Mouse (Mus musculus) frontal cortex, postnatal 25 days (tissue): Measurements from ENCODE around the gene Tmcc1.
"Not testable (repeated sequence)": the region's sequence is repeated elsewhere in the genome, so short reads cannot be mapped to it uniquely, and the experiment has no call there.

Experiments used
- DNase-seq, 2 experiments: peaks; one replicate each; pipeline ENCODE4 v3.0.0; 2022; ENCODE audit warnings: low spot score in 2 of 2

Gene Tmcc1

DNA sequence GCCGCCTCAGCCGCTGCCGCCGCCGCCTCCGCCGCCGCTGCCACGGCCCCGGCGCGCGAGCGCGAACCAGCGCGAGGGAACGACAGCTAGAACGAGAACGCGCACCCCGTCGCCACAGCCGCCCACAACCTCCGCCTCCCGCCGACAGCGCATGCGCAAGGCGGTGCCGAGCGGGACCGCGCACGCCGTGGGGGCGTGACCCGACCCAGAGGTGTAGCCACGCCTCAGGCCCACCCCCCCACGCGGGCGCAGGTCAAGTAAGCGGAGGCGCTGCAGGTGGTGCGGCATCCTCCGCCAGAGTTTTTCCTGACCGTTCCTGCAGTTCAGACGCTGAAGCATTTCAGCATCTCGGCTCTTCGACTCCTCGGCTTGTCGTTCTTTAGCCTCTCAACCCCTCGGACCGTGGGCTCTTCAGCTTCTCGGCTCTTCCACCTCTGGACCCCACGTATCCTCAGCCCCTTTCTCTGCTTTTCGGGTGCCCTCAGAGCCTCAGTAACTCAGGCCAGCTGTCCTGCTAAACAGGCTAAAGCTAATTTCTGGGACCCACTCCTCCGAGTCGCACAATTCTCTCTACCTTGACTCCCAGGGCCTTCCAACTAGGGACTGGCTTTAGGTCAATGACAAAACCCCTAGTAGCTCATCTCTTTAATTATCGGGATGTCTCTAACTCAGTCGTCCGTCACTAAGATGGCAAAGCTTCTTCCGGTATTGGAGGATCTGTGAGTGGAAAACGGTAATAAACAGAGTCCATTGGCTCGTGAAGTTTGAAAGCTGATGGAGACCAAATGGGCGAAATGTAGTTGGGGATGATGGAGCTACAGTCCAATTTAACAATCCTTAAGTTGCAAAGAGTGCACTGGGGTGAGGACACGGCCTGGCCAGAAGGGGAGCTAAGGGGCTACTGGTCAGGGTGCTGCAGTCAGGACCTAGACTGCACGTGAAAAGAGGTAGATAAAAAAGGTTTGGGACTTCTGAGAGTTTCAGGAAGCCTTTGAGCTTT, at the start of gene Tmcc1:
TSS of gene Tmcc1 (minus strand) at position 93 of the 1,000 bp plus-strand sequence.
- peak; percentile 98 to 99 for DNase-seq

DNA sequence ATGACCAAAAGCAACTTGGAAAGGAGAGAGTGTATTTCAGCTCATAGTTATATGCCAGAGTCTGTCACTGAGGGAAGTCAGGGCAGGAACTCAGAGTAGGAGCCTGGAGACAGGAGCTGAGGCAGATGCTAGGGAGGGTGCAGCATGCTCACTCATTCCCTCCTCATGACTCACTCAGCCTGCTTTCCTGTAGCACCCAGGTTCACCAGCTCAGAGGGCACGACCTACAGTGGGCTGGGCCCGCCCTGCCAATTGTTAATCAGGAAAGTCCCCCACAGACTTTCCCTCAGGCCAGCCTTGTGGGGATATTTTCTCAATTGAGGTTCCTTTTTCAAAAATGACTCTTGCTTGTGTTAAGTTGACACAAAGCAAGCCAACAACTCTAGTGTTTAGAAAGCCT, 47.1 kb upstream of the Tmcc1 start:
- DNase-seq, result no peak

DNA sequence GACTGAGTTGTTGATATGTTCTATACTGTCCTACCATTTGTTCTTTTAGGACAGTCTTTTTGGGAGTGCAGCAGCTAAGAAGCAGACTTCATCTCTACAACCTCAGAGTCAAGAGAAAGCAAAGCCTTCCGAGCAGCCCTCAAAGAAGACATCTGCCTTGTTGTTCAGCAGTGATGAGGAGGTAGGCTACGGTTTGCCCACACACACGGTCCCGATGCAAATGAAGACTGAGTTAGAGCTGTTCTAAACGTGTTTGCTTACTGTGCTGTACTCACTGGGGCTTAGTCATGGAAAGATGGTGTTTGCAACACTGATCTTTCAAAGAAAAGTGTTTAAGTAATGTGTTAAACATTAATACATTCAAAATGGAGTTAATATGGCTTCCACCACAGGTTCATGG, 44.8 kb upstream of the Tmcc1 start:
- DNase-seq, result no peak

DNA sequence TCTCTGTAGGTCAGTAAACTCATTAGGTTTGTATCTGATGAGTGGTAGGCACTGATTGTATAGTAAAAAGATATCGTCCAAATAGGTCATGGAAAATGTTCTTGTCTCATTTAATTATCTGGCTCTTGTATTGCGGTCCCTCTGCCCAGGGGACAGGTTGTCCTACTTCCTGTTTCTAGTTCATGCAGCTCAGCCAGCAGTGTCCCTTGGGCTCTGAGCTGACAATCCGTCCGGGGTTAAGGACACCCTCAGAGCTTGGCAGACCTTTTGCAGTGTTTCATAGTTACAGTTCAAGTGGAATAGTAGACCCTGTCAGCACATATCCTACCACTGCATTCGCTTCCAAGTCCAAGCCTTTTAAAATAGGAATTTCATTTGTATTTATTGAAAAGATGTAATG, 42.0 kb upstream of the Tmcc1 start:
- no peak for DNase-seq

DNA sequence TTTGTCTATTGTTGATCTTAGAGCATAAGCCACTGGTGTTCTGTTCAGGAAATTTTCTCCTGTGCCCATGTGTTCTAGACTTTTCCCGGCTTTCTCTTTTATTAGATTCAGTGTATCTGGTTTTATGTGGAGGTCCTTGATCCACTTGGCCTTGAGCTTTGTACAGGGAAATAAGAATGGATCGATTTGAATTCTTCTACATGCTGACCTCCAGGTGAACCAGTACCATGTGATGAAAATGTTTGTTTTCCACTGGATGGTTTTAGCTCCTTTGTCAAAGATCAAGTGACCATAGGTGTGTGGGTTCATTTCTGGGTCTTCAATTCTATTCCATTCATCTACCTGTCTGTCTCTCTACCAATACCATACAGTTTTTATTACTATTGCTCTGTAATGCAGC, 41.5 kb upstream of the Tmcc1 start:
- DNase-seq, result not testable (repeated sequence)

DNA sequence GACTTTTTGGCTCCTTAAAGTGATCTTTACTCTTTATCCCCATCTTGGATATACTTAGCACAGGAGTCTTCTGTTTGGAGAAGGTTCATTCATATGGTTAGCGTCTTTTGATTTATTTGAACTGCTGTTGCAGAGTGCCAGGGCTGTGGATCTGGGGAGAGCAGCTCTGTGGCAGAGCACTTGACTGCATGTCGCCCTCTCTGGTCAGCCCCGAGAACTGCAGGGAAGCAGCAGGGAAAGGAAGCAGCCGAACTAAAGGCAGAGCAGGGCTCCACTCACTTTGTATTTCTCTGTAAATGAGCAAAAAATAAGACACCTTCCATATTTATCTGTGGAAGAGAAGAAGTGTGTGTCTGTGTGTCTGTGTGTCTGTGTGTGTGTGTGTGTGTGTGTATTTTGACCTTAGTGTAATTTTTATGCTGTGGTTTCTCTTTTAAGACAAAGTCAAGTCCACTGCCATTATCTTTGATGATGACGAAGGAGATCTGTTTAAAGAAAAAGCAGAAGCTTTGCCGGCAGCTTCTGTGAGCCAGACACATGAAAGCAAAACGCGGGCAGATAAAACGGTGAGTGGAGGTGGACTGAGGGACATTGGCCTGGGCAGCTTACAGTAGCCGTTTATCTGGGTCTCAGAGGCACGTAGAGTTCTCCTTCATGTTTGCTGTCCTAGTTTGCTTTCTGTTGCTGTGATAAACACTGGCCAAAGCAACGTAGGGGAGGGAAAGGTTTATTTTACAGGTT, 35.7 kb upstream of the Tmcc1 start:
- DNase-seq, result peak; percentile 38 to 63

DNA sequence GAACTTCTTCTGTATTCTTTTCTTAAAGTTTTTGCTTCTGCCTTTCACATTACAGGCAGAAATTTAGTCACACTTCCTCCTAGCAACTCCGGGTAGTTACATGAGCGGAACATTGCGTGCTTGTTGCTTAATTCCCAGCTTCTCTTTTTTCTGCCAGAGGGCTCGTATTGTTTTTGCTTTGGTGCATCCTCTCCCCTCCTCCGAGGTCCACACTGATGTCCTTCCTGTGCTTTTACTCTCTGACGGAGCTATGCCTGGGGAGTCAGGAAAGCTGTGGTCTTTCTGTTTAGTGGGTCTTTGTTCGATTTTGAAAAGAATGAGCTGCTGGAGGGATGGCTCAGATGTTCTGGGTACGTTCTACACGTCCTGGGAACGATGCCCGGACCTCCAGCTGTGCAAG, 34.5 kb upstream of the Tmcc1 start:
- no peak for DNase-seq

DNA sequence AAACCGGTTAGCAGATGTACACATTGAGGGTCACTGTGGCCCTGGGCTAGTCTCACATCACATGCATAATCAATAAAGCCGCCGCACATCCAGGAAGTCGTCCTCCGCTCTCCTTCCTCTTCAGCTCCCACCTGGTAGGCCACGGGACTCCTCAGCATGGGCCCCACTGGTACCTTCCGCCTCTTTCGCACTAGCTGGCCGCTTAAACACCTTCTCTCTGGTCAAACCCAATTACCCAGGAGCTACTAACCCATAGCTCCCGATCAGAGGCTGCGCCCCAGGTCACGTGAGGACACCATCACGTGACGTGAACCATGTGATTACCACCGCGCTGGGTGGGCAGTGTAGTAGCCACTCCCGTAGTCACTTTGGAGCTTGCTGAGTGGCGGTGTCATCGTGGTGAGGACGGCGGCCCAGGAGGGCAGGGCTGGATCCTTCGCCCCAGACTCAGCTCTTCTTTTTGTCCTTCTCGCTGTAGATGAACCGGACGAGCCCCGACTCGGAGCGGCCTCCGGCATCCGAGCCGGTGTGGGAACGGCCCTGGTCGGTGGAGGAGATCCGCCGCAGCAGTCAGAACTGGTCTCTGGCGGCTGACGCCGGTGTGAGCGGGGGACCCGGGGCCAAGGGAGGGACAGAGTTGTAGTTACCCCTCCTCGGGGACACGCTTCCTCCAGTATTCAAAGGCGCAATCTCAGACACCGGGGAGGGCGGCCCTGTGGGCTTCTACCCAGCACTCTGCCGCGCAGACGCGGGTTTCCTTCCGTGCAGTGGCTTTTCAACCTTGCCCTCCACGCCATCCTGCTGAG, 14.6 kb upstream of the Tmcc1 start, which contains the start of gene Washc2:
TSS of gene Washc2 (plus strand) at position 310 of the 806 bp plus-strand sequence.
- peak; percentile 92 to 95 for DNase-seq

DNA sequence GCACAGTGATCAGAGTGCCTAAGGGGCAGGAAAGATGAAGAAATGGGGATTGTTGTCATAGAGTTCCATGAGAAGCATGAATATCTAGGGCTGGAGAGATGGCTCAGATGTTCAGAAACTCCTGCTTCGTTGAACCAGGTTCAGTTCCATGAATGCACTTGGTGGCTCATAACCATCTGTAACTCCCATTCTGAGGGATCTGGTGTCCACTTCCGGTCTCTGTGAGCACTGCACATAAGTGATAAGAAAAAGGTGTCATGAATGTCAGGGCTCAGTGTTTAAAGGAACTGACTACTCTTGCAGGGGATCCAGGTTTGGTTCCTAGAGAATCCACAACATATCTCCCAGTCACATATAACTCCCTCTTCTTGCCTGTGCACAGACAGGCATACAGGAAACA, 6.4 kb upstream of the Tmcc1 start:
- DNase-seq, result no peak

DNA sequence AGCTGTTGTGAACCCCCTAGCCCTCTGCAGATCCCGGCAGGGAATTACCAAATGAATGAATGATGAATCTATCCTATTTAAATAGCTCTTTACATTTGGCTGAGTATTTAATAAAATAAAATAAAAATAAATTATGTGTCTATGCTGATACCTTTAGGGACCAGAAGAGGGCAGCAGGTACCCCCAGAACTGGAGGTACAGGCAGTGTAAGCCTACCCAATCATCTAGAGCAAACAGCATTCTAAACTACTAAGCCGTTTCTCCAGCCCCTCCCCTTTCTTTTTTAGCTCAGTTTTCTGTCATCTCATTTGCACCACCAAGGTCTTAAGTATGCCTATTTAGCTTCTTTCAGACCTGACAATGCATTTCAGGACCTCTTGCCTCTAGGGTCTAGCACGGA, 4.9 kb upstream of the Tmcc1 start:
- DNase-seq, result no peak

DNA sequence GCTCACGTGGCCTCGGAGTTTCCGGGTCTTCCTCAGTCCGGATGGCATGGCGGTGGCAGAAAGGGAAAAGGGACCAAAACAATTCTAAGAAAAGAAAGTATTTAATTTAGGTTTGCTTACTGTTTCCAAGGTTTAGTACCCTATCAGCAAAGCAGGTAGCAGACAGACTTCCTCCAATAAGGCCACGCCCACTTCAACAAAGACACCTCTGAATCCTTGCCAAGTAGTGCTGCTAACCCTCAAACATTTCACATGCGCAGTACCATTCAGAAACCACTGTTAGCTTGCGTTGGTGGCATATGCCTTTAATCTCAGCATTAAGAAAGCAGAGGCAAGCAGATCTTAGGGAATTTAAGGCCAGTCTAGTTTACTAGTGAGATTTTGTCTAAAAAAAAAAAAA, 2.5 kb upstream of the Tmcc1 start:
- DNase-seq, result no peak

DNA sequence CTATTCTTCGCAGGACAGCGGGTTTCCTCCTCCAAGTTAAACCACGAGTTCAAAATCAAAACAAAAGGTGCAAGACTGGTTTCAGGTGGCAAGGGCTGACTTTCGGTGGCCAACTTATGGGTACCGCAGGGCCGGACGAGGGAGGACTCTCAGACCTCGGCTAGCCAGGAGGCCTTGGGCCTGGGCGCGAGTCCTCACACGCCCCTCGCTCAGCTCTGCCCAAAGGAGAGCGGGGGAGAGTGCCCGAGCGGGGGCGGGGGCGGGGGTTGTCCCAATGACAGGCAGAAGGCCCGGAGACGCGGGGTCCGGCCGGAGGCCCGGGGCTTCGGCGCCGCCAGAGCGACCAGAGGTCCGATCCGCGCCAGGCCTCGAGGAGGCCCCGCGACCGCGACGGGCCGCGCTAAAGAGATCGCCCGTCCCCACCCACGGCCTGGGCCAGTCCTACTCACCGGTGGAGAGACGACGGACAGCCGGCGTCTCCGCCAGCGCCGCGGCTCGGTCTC, 426 bp downstream of the Tmcc1 start:
- peak in 1 of 2 experiments; percentile 27 for DNase-seq

DNA sequence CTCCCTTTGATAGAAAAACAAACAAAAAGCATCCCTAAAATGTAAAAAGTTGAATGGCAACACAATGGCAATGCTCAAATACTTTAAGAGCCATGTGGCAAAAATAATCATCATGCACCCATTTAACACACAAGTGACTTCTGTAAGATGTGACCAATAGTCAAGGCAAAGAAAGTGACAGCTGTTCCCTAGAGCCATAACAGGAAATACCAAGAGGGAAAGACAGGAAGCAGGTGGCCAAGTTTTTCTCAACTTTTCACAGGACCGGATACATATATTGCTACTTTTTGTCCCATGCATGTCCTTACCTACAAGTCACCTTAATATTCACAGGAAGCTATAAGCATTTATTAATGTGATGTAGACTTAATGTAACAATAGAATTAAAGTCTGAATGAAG, 3.9 kb downstream of the Tmcc1 start:
- DNase-seq, result no peak

DNA sequence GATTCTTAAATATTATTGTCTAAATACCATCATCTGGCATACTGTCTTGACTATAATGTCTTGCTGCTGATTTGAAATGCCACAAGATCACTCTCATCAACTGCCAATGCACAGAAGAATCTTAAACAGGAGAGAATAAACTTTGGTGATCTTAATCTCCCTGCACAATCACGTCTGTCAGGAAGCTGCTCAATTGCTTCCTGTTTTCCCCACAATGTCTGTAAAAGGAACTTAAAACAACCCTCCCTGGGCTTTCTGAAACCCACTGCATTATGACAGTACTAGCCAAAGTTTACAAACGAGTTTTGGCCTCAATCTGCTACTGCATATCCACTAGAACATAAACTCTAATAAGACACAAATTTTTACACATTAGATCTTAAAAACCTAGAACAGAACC, 6.8 kb downstream of the Tmcc1 start:
- DNase-seq, result no peak

DNA sequence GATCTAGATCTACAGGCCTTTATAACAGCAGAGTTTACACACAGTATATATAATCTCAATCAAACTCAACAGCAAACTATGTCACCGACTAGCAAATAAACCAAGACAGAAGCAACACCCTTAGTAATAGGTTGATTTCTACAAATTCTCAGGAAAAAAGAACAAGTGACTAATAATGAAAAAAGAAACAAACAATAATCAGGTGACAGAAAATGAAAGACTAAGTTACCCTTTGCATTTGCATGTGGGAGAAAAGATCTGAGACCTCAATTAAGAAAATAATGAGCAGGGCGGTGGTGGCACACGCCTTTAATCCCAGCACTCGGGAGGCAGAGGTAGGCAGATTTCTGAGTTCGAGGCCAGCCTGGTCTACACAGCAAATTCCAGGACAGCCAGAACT, 9.8 kb downstream of the Tmcc1 start:
- DNase-seq, result no peak

DNA sequence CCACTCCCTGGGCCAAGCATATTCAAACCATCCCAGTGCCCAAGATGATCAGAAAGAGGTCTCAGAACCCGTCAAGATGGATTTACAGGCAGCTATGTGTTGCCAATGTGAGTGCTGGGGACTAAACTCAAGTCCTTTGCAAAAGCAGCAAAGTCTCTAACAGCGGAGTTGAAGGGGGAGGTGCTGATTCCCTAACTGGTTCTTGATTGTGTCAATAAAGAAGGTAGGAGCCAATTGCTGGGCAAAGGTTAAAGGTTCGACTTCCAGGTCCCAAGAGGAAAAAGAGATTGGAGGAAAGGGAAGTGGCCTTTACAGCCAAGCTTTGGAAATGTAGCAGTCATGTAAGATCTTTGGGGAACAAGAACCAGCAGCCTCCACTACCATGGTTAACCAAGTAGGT, 12.6 kb downstream of the Tmcc1 start:
- DNase-seq, result no peak

DNA sequence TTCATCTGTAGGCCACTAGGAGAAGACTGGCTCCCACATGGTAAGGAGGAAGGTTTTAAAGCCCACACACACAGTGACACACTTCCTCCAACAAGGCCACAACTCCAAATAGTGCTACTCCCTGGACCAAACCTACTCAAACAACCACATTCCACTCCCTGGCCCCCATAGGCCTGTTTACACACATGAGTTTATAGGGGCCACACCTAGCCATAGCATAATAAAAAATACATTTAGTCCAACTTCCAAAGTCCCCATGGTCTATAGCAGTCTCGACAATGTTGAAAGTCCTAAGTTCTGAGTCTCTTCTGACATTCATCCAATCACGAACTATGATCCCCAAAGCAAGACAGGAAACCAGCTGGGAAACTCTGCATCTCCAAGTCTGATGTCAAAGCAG, 14.9 kb downstream of the Tmcc1 start:
- no peak for DNase-seq

DNA sequence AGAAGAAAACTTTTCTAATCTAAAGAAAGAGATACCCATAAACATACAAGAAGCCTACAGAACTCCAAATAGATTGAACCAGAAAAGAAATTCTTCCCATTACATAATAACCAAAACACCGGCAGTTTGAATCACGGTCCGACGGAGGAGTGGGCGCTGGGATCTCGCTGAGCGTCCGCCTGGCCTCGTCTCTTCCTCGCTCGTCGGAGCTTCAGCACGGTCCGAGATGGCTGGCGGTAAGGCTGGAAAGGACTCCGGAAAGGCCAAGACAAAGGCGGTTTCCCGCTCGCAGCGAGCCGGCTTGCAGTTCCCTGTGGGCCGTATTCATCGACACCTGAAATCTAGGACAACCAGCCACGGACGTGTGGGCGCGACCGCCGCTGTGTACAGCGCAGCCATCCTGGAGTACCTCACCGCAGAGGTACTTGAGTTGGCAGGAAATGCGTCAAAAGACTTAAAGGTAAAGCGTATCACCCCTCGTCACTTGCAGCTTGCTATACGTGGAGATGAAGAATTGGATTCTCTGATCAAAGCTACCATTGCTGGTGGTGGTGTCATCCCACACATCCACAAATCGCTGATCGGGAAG, 19.7 kb downstream of the Tmcc1 start:
- not testable (repeated sequence) for DNase-seq

DNA sequence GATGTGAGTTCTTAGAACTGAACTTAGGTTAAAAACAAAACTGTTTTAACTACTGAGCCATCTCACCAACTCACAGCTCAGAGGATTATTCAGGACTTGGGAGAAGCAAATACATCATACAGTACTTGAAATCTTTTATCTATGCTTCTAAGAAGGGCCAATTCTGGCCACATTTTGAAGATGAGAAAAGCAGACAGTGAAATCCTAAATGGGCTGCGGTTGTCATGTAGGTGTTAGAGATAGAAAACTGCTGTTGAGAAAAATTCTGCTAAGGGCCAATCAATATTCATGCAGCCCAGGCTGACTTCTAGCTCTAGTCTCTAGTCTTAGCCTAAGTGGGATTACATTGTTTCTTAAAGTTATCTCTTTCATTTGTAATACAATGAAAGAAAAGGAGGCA, 26.9 kb downstream of the Tmcc1 start:
- no peak for DNase-seq

DNA sequence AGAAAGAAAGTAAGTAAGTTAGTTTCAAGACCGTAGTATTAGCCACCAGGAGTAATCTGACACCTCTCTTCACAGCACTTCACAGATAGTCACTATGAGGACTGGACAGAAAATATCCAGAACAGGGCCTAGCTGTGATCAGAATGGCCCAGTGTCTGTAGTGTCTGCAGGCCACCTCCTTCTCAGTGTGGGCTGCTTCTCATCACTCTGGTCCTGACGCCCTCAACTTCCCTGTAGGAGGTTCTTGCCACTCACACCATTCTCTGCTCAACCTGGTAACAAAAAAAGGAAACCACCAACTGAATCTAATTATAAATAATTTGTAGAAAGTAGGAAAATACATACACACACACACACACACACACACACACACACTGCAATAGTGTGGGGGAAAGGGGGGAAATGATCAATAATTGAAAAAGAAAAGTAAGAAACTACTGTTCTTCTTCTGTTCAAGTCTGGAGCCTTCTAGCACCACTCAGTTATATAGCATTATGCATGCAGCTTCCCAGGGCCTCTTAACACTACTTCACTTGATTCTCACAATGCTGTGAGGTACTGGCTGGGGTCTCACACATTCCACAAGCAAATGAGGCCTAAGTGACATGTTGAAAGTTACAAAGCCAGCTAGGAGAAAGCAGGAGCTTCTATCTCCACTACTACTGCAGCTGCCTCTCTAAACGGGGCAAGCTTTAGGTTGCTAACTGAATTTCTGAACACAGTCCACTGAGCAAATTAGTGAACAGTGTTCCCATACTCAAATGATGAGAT, 38.2 kb downstream of the Tmcc1 start:
- DNase-seq, result no peak

DNA sequence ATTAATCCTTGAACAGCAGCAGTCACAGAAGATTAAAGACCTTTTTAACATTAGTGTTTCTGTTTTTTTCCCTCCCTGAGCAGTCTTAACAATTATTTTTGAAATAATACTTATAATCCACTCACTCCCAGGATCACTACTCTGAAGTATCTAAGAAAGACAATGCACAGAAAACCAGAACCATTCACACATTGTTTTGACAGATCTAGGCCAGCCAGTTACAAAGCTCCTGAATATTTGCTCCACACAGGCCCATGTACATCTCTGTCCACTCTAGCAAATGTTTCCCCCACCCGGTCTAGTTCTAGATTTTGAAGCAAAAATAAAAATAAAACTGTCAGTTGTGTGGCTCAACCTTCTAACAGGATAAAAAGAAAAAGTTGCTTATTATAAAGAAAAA, 45.9 kb downstream of the Tmcc1 start:
- no peak for DNase-seq
